Mouse (Mus musculus) large intestine, adult 2 months (tissue): ENCODE results near the gene Phgr1. TPM values are rescaled to one million over a fixed set of nuclear protein-coding genes. Genes with fewer than 3 reads are reported as not detected.

Source experiments
- DNase-seq: peaks from one replicate; pipeline ENCODE4 v3.0.0-alpha.2; 2012; ENCODE audit warnings: low read depth, low spot score
- WGBS: fragments of 180-500 bp; shearing (Covaris S2); methylation state at CpG from one replicate; pipeline ENCODE4 v1.1.7; 2018; 5-methylcytosine and 5-hydroxymethylcytosine counted together
- polyA plus RNA-seq: library from polyadenylated mRNA; depleted of rRNA; stranded (reverse); fragments of >200 nt; gene quantifications from 2 replicates; pipeline ENCODE4 v1.2.3, GENCODE M21; 2012

Gene Phgr1
- polyA plus RNA-seq, 1 experiment: 2,336 TPM

GRCm38 (mm10) chr2:118775396-118775795 lies 2.8 kb downstream of the Phgr1 start:
- DNase-seq: no peak
- whole genome bisulfite sequencing: 6% methylated on average over 1 of the region's 1 CpGs

GRCm38 (mm10) chr2:118775846-118776245 lies 3.3 kb downstream of the Phgr1 start:
- WGBS: 32% methylated on average over 4 of the region's 4 CpGs
- no peak for DNase-seq

- WGBS: 16% methylated on average over 2 of the region's 2 CpGs
- no peak for DNase-seq
Observed at GRCm38 (mm10) chr2:118776295-118776694, 3.7 kb downstream of the Phgr1 start.

GRCm38 (mm10) chr2:118778418-118778817 lies 5.8 kb downstream of the Phgr1 start:
- WGBS: 38% methylated on average over 4 of the region's 4 CpGs
- DNase-seq: no peak

GRCm38 (mm10) chr2:118779065-118779464 lies 6.5 kb downstream of the Phgr1 start:
- WGBS: 9% methylated on average over 10 of the region's 10 CpGs

GRCm38 (mm10) chr2:118779504-118780480 lies 7.2 kb downstream of the Phgr1 start, which contains the start of gene Disp2:
TSS of gene Disp2 (plus strand) at chr2:118779719.
- WGBS: 12% methylated on average over 39 of the region's 39 CpGs
- no peak for DNase-seq

More at GRCm38 (mm10) chr2:118779065-118779464, 6.5 kb downstream of the Phgr1 start:
- no peak for DNase-seq

GRCm38 (mm10) chr2:118781115-118781514 lies 8.5 kb downstream of the Phgr1 start:
- 50% methylated on average over 1 of the region's 1 CpGs for WGBS
- no peak for DNase-seq

- DNase-seq: no peak
- 35% methylated on average over 4 of the region's 4 CpGs for WGBS
Observed at GRCm38 (mm10) chr2:118782303-118782702, 9.7 kb downstream of the Phgr1 start.

- DNase-seq: no peak
- WGBS: 51% methylated on average over 5 of the region's 5 CpGs
Observed at GRCm38 (mm10) chr2:118783093-118783492, 10.5 kb downstream of the Phgr1 start.

- 83% methylated on average over 7 of the region's 7 CpGs for WGBS
- no peak for DNase-seq
Observed at GRCm38 (mm10) chr2:118783663-118784062, 11.1 kb downstream of the Phgr1 start.

GRCm38 (mm10) chr2:118786525-118786924 lies 14.0 kb downstream of the Phgr1 start:
- 75% methylated on average over 5 of the region's 5 CpGs for WGBS
- no peak for DNase-seq

GRCm38 (mm10) chr2:118789501-118789900 lies 16.9 kb downstream of the Phgr1 start:
- DNase-seq: no peak
- WGBS: 88% methylated on average over 11 of the region's 11 CpGs

GRCm38 (mm10) chr2:118790221-118790550 lies 17.6 kb downstream of the Phgr1 start:
- DNase-seq: no peak
- WGBS: 60% methylated on average over 12 of the region's 12 CpGs

GRCm38 (mm10) chr2:118790551-118791525 lies 18.3 kb downstream of the Phgr1 start:
- 21% methylated on average over 44 of the region's 44 CpGs for WGBS
- DNase-seq: no peak

- DNase-seq: no peak
- 94% methylated on average over 26 of the region's 26 CpGs for WGBS
Observed at GRCm38 (mm10) chr2:118791591-118792258, 19.2 kb downstream of the Phgr1 start.

GRCm38 (mm10) chr2:118792259-118792613 lies 19.7 kb downstream of the Phgr1 start:
- DNase-seq: no peak

GRCm38 (mm10) chr2:118793636-118794035 lies 21.1 kb downstream of the Phgr1 start:
- 77% methylated on average over 4 of the region's 4 CpGs for WGBS
- DNase-seq: no peak

More at GRCm38 (mm10) chr2:118792259-118792613, 19.7 kb downstream of the Phgr1 start:
- 74% methylated on average over 4 of the region's 4 CpGs for WGBS

- 74% methylated on average over 4 of the region's 4 CpGs for WGBS
- no peak for DNase-seq
Observed at GRCm38 (mm10) chr2:118802542-118803118, 30.1 kb downstream of the Phgr1 start.

GRCm38 (mm10) chr2:118804474-118804873 lies 31.9 kb downstream of the Phgr1 start:
- no peak for DNase-seq
- 76% methylated on average over 2 of the region's 2 CpGs for WGBS
